Mouse (Mus musculus): ENCODE measurements at regions not wholly inside any gene's neighbourhood (a gene's known extent, or its start where the extent isn't known, plus 50 kb on each side); places are given as distances from the start of the nearest gene placed in this dataset.
A peak's percentile ranks its signal among the peaks of the same experiment; 100 is the strongest.

DNA sequence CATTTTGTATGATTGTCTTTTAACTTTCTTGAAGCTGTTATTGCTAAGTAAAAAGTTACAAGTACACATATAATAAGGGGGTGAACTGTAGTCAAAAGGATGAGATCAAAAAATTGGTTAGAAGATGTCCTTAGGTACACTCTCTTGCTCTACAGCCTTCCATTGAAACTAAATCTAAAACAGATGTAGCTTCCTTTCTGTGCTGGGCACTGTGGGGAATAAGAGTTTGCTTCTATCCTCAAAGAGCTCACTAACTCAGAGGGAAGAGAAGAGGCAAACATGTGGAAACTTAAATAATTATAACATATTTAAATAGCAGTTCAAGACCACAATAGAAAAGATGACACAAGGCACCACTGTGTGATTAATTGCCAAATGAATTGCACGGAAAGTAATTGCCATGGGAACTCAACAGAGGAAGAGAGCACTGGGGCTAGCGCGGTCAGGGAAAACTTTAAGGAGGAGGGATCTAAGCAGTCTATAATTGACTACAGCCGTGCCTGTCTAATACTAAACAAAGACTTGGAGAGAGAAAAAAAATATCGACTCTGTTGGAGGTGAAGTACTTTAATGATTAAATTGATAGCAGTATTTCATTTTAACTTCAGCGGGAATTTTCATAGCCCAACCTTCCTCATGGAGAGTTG lies 57.9 kb upstream of the Ammecr1 start:
- no peak for DNase-seq (ENCODE audit: low spot score in 2 of 2)

GRCm38 (mm10) chrX:143030371-143031010 lies 64.0 kb upstream of the Ammecr1 start:
- DNase-seq (ENCODE audit: low spot score in 2 of 2): peak in 1 of 2 experiments; percentile 1

DNA sequence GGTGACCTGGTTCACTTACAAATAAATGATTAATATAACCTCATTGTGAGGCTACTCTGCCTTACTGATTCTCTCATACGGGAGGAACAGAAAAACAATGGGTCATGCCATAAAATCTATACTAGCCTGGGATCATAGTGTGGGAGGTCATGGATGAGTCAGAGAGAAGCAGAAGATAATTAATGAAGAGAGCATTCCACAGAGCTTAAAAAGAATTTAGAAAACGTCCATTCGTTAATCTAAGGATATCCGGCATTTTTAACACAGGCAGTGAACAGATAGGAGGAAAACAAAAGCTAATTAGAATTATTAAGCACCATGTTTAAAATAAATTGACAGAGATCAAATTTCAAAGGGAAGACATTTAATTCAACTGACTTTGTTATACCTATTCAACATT lies 59.5 kb upstream of the Rtl9 start:
- DNase-seq (ENCODE audit: low spot score in 2 of 2): no peak

DNA sequence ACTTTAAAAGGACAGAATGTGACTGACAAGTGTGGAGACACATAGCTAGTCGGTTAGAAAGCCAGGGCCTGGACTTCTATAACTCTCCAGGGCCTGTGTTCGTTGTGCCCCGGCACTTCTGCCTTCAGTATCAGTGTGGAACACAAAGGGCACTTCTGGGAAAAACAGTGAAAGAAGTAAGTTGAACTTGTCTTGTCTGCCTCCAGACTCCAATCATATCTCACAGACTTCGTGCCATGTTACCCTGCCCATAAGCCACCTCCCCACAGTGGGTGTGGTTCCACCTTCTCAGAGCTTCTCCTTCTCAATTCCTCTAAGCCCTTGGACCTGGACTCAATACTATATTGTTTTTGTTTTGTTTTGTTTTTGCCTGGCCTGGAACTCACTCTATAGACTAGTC lies 55.1 kb upstream of the Rtl9 start:
- DNase-seq (ENCODE audit: low spot score in 2 of 2): no peak

DNA sequence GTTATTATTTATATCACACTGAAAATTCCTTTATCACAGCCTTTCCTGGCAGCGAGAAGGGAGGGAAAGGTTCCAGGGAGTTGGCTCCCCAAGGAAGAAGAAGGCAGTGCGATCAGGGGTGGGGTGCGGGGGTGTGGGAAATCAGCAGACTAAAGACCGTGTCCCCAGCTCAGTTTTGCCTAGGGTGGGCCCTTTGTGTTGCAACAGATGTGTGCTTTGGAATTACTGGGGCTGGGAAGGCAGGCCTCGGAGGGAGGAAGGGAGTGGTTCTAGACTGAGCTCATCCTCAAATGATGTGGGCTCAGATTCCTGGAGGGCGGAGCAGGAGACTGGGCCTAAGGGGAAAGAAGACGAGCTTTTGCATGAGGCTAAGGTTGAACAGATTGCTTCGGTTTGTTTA lies 53.1 kb upstream of the Rtl9 start:
- no peak for DNase-seq (ENCODE audit: low spot score in 2 of 2)

Measured in natural killer cell, adult 2 months (primary cell).